Mouse (Mus musculus) MEL (cell line): ENCODE results near the gene Pphln1. TPM values are rescaled to one million over a fixed set of nuclear protein-coding genes. Genes with fewer than 3 reads are reported as not detected.

Experiments
- DNase-seq: peaks from one replicate; pipeline ENCODE4 v3.0.0; 2011; ENCODE audit warnings: low read depth, low spot score
- H3K27ac ChIP-seq: 2 replicates; pipeline ENCODE4 v1.5.1; 2012; ENCODE audit warnings: low read depth, mild to moderate bottlenecking, control low read depth, low read length, moderate library complexity; ENCODE audit not compliant: control insufficient read depth
- H3K27me3 ChIP-seq, 2 experiments: fragments of 150-350 bp in 1 of 2; sonication (generic) in 1 of 2; 2 replicates each; pipeline ENCODE4 v1.6.1; 2012; ENCODE audit warnings: low read length in 2 of 2, mild to moderate bottlenecking in 2 of 2, improper control_type of control experiment in 1 of 2, moderate library complexity in 1 of 2; ENCODE audit not compliant: insufficient read depth in 2 of 2, control insufficient read depth in 1 of 2
- H3K36me3 ChIP-seq, 2 experiments: 2 replicates each; pipeline ENCODE4 v1.6.1; 2012 to 2014; ENCODE audit warnings: low read length in 2 of 2, improper control_type of control experiment in 1 of 2, inconsistent platforms in 1 of 2, mild to moderate bottlenecking in 1 of 2; ENCODE audit not compliant: insufficient read depth in 2 of 2, control insufficient read depth in 1 of 2
- H3K4me1 ChIP-seq, 2 experiments: fragments of 150-350 bp in 1 of 2; sonication (generic) in 1 of 2; 2 replicates each; pipeline ENCODE4 v1.6.1; 2012; ENCODE audit warnings: low read length in 2 of 2, improper control_type of control experiment in 1 of 2, mild to moderate bottlenecking in 1 of 2; ENCODE audit not compliant: insufficient read depth in 2 of 2, control insufficient read depth in 1 of 2
- H3K4me3 ChIP-seq, 2 experiments: fragments of 150-350 bp in 1 of 2; sonication (generic) in 1 of 2; 2 replicates each; pipeline ENCODE4 v1.5.1; 2012; ENCODE audit warnings: low read depth in 2 of 2, low read length in 2 of 2, mild to moderate bottlenecking in 2 of 2, moderate library complexity in 2 of 2, control low read depth in 1 of 2, improper control_type of control experiment in 1 of 2; ENCODE audit not compliant: control insufficient read depth in 1 of 2, insufficient read depth in 1 of 2
- H3K79me2 ChIP-seq: 2 replicates; pipeline ENCODE4 v1.6.1; 2012; ENCODE audit warnings: mild to moderate bottlenecking, low read length, moderate library complexity; ENCODE audit not compliant: control insufficient read depth, poor library complexity, insufficient read depth
- H3K9ac ChIP-seq: 2 replicates; pipeline ENCODE4 v1.6.1; 2012; ENCODE audit warnings: low read depth, mild to moderate bottlenecking, control low read depth, low read length, moderate library complexity; ENCODE audit not compliant: control insufficient read depth, poor library complexity, severe bottlenecking
- H3K9me3 ChIP-seq: fragments of 150-350 bp; sonication (generic); replicated peaks from 2 replicates; pipeline ENCODE4 v1.6.1; 2012; ENCODE audit warnings: mild to moderate bottlenecking, low read length, improper control_type of control experiment, moderate library complexity; ENCODE audit not compliant: insufficient read depth
- BHLHE40 ChIP-seq: IDR thresholded peaks from 2 replicates; pipeline ENCODE4 v1.6.1; 2012; ENCODE audit warnings: low read depth, mild to moderate bottlenecking, inconsistent platforms, low read length, improper control_type of control experiment, borderline replicate concordance
- CHD2 ChIP-seq: IDR thresholded peaks from 2 replicates; pipeline ENCODE4 v1.6.1; 2011; ENCODE audit warnings: low read length, improper control_type of control experiment
- E2F4 ChIP-seq: IDR thresholded peaks from 2 replicates; pipeline ENCODE4 v1.6.1; 2011; ENCODE audit warnings: low read depth, low read length, improper control_type of control experiment, borderline replicate concordance
- ELF1 ChIP-seq: IDR thresholded peaks from 2 replicates; pipeline ENCODE4 v1.6.1; 2014; ENCODE audit warnings: low read depth, mild to moderate bottlenecking, inconsistent platforms, low read length, improper control_type of control experiment, moderate library complexity
- ETS1 ChIP-seq: IDR thresholded peaks from 2 replicates; pipeline ENCODE4 v1.6.1; 2012; ENCODE audit warnings: low read depth, mild to moderate bottlenecking, inconsistent platforms, low read length, improper control_type of control experiment, moderate library complexity
- MAX ChIP-seq: IDR thresholded peaks from 2 replicates; pipeline ENCODE4 v1.6.1; 2011; ENCODE audit warnings: low read length, improper control_type of control experiment
- MAZ ChIP-seq: IDR thresholded peaks from 2 replicates; pipeline ENCODE4 v1.6.1; 2012; ENCODE audit warnings: low read depth, mild to moderate bottlenecking, inconsistent platforms, low read length, improper control_type of control experiment
- MXI1 ChIP-seq: IDR thresholded peaks from 2 replicates; pipeline ENCODE4 v1.6.1; 2011; ENCODE audit warnings: mild to moderate bottlenecking, low read depth, low read length, improper control_type of control experiment
- POLR2AphosphoS2 ChIP-seq: IDR thresholded peaks from 2 replicates; pipeline ENCODE4 v1.6.1; 2011; ENCODE audit warnings: low read length, improper control_type of control experiment
- POLR2AphosphoS5 ChIP-seq: IDR thresholded peaks from 2 replicates; pipeline ENCODE4 v1.6.1; 2012; ENCODE audit warnings: low read depth, borderline replicate concordance, mild to moderate bottlenecking, inconsistent platforms, low read length, moderate library complexity, mixed read lengths
- RAD21 ChIP-seq: IDR thresholded peaks from 2 replicates; pipeline ENCODE4 v1.6.1; 2011; ENCODE audit warnings: mild to moderate bottlenecking, low read depth, low read length, improper control_type of control experiment
- RCOR1 ChIP-seq: IDR thresholded peaks from 2 replicates; pipeline ENCODE4 v1.6.1; 2012; ENCODE audit warnings: low read depth, mild to moderate bottlenecking, inconsistent platforms, low read length, improper control_type of control experiment
- SIN3A ChIP-seq: IDR thresholded peaks from 2 replicates; pipeline ENCODE4 v1.6.1; 2012; ENCODE audit warnings: low read length, improper control_type of control experiment, inconsistent platforms
- SMC3 ChIP-seq: IDR thresholded peaks from 2 replicates; pipeline ENCODE4 v1.6.1; 2011; ENCODE audit warnings: low read depth, low read length, improper control_type of control experiment
- TAL1 ChIP-seq: IDR thresholded peaks from 2 replicates; pipeline ENCODE4 v1.6.1; 2012; ENCODE audit warnings: mild to moderate bottlenecking, inconsistent platforms, low read length, moderate library complexity, mixed read lengths
- TBP ChIP-seq: IDR thresholded peaks from 2 replicates; pipeline ENCODE4 v1.8.0; 2011; ENCODE audit warnings: low read depth, low read length, improper control_type of control experiment
- USF2 ChIP-seq, 2 experiments: IDR thresholded peaks; 2 replicates each; pipeline ENCODE4 v1.6.1; 2011 to 2012; ENCODE audit warnings: improper control_type of control experiment in 2 of 2, low read length in 2 of 2, borderline replicate concordance in 1 of 2, inconsistent platforms in 1 of 2, low read depth in 1 of 2, mild to moderate bottlenecking in 1 of 2; ENCODE audit not compliant: insufficient read depth in 1 of 2
- ZC3H11A ChIP-seq: IDR thresholded peaks from 2 replicates; pipeline ENCODE4 v1.6.1; 2012; ENCODE audit warnings: low read depth, mild to moderate bottlenecking, inconsistent platforms, low read length, improper control_type of control experiment
- ZMIZ1 ChIP-seq: IDR thresholded peaks from 2 replicates; pipeline ENCODE4 v1.6.1; 2012; ENCODE audit warnings: low read depth, mild to moderate bottlenecking, inconsistent platforms, low read length, improper control_type of control experiment, moderate library complexity
- ZNF384 ChIP-seq: IDR thresholded peaks from 2 replicates; pipeline ENCODE4 v1.6.1; 2012; ENCODE audit warnings: low read depth, mild to moderate bottlenecking, inconsistent platforms, low read length, improper control_type of control experiment
- polyA plus RNA-seq, 2 experiments: library from polyadenylated mRNA; stranded (reverse) in 1 of 2; unstranded in 1 of 2; fragments of >175 nt in 1 of 2; fragments of >200 nt in 1 of 2; gene quantifications; 2 replicates each; pipeline versions ENCODE4 v1.2.1 to v1.2.4; 2012; ENCODE audit warnings: low replicate concordance in 2 of 2, low read depth in 1 of 2; ENCODE audit not compliant: insufficient read length in 2 of 2, insufficient read depth in 1 of 2, missing spikeins in 1 of 2
- total RNA-seq: library from RNA; depleted of rRNA; stranded (reverse); fragments of 300-350 nt; gene quantifications from 2 replicates; pipeline ENCODE4 v1.2.3, GENCODE M21; 2012

Gene Pphln1
- total and polyA plus RNA-seq, 3 experiments = 43.4 to 63.0 (median 50.1) TPM

DNA sequence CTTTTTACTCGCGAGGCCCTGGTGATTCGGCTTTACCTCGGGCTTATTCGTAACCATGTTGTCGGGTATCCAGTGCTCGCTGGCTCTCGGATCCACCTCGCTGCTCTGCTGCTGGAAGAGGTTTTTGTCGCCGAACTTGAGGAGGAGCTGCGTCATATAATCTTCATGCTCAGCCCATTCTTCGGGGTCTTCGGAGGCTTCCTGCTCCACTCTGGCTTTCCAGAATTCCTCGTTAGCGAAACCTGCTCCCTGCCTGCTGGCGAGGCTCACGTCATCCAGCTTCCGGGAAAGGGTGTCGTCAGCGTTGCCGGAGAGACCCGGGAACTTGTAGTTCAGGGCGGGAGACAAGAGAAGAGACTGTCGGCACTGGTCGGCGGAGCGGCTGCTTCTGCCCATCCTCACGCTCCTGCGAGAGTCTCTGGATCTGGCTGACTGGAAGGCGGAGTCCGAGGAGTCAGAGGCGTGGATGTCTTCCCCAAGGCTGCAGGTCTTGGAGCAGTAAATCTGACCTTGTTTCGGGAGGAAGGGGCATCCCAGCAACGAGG, 105.1 kb downstream of the Pphln1 start:
- no peaks in the 10 kb centered on the region for H3K79me2 ChIP-seq
- no peak overlapping the region for H3K27ac ChIP-seq
- H3K27me3 ChIP-seq = no peaks in the 10 kb centered on the region
- no peak overlapping the region for H3K9ac ChIP-seq
- TF ChIP-seq CHD2 (no peak), ZMIZ1 (no peak), MAX (no peak), USF2 (IDR thresholded peaks at IDR 0.05; ENCODE audit: borderline replicate concordance in 1 of 2, insufficient read depth in 1 of 2, low read depth in 1 of 2, low read length in 2 of 2) (no peak), E2F4 (no peak), MXI1 (no peak), SMC3 (no peak)
- H3K9me3 ChIP-seq = no peaks in the 10 kb centered on the region
- DNase-seq = no peak
- no peaks in the 10 kb centered on the region for H3K4me1 ChIP-seq
- no peaks in the 10 kb centered on the region for H3K36me3 ChIP-seq
- H3K4me3 ChIP-seq = no peak overlapping the region

DNA sequence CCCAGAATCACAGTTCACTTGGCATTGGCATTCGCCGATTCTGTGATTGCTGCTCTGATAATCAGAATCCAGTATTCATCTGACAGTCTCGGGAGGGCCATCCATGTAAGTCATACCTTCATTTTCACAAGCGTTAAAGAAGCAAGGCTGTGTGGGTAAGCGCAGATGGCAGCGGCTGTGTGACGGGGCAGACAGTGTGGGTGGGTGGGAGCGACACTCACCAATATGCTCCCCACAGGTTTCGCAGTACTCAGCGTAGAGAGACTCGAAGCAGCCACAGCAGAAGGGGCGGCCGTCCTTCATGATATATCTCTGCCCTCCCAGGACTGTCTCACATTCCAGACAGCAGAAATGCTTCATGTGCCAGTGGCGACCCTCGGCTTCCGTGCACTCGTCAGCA, 106.7 kb downstream of the Pphln1 start:
- TF ChIP-seq POLR2AphosphoS2 = no peak
- no peak for TF ChIP-seq ZNF384
- TF ChIP-seq RAD21 = no peak
- TF ChIP-seq ELF1 = no peak
- no peak for TF ChIP-seq TAL1
- no peak for TF ChIP-seq SMC3
- TF ChIP-seq POLR2AphosphoS5 = no peak
- TF ChIP-seq ZC3H11A = no peak
- TF ChIP-seq TBP = no peak
- TF ChIP-seq SIN3A = no peak
- TF ChIP-seq ETS1 = no peak
- no peak for TF ChIP-seq E2F4
- no peak for TF ChIP-seq RCOR1
- no peak for TF ChIP-seq CHD2
- no peak for TF ChIP-seq ZMIZ1
- no peak for TF ChIP-seq MAZ
- TF ChIP-seq USF2 (IDR thresholded peaks at IDR 0.05; ENCODE audit: borderline replicate concordance in 1 of 2, insufficient read depth in 1 of 2, low read depth in 1 of 2, low read length in 2 of 2) = no peak
- TF ChIP-seq BHLHE40 = no peak
- no peaks in the 10 kb centered on the region for H3K9me3 ChIP-seq
- no peak overlapping the region for H3K4me3 ChIP-seq
- H3K4me1 ChIP-seq = no peaks in the 10 kb centered on the region
- no peaks in the 10 kb centered on the region for H3K27me3 ChIP-seq
- no peaks in the 10 kb centered on the region for H3K79me2 ChIP-seq
- H3K36me3 ChIP-seq = no peaks in the 10 kb centered on the region
- DNase-seq = no peak
- H3K27ac ChIP-seq = no peak overlapping the region
- no peak overlapping the region for H3K9ac ChIP-seq
